Mouse (Mus musculus): ENCODE results near the gene Sbf1. TPM values are rescaled to one million over a fixed set of nuclear protein-coding genes. Genes with fewer than 3 reads are reported as not detected.

The Sbf1 gene
- 80.6 and 88.7 TPM in 2 replicates for polyA plus RNA-seq (2015; fragmentation: Nextera tagmentation; extraction: Ambion mirVana)

- ATAC-seq: peak; percentile 100
- H3K9me3 ChIP-seq: no peaks in the 10 kb centered on the region
- peak within 1 kb of the TSS; percentile 68 for H3K27ac ChIP-seq
- peak within 1 kb of the TSS; percentile 92 for H3K4me3 ChIP-seq (replicated peaks)
- H3K9ac ChIP-seq (replicated peaks): peak within 1 kb of the TSS; percentile 87
- 0 out of 2 replicates have a peak, but pooled peaks cover 4% of the 10 kb centered on the region for H3K27me3 ChIP-seq
- no peaks in the 10 kb centered on the region for H3K36me3 ChIP-seq
- H3K4me2 ChIP-seq (replicated peaks): peak within 1 kb of the TSS; percentile 89
- peaks cover 37% of the 10 kb centered on the region for H3K4me1 ChIP-seq (replicated peaks)
- under 1% methylated on average over 33 of the region's 37 CpGs for WGBS
Observed at GRCm38 (mm10) chr15:89315190-89315731, at the start of gene Sbf1. Sbf1 (minus strand) TSS chr15:89315311.

GRCm38 (mm10) chr15:89363051-89363450, 47.9 kb upstream of the Sbf1 start:
- Histone ChIP-seq H3K9me3 (no peaks in the 10 kb centered on the region), H3K9ac (replicated peaks) (no peak overlapping the region), H3K27ac (no peak overlapping the region), H3K27me3 (no peaks in the 10 kb centered on the region), H3K4me1 (replicated peaks) (peaks cover 10% of the 10 kb centered on the region), H3K4me2 (replicated peaks) (no peak overlapping the region), H3K4me3 (replicated peaks) (no peak overlapping the region), H3K36me3 (peaks cover 87% of the 10 kb centered on the region)
- WGBS: 97% methylated on average over 7 of the region's 7 CpGs
- ATAC-seq: no peak

- WGBS: 95% methylated on average over 3 of the region's 3 CpGs
- H3K9ac ChIP-seq (replicated peaks): no peak overlapping the region
Observed at GRCm38 (mm10) chr15:89358784-89359183, 43.7 kb upstream of the Sbf1 start.

GRCm38 (mm10) chr15:89356372-89356771, 41.3 kb upstream of the Sbf1 start:
- ATAC-seq: peak; percentile 5; the same call in 1 of the 2 replicates
- peaks cover 43% of the 10 kb centered on the region for H3K4me1 ChIP-seq (replicated peaks)
- peak overlapping the region; percentile 80 for H3K4me2 ChIP-seq (replicated peaks)
- H3K4me3 ChIP-seq (replicated peaks): peak overlapping the region; percentile 66
- H3K36me3 ChIP-seq: peaks cover 46% of the 10 kb centered on the region
- H3K9ac ChIP-seq (replicated peaks): peak overlapping the region; percentile 82
- no peaks in the 10 kb centered on the region for H3K9me3 ChIP-seq
- H3K27ac ChIP-seq: peak overlapping the region; percentile 75; the same call in 1 of the 2 replicates
- under 1% methylated on average over 15 of the region's 15 CpGs for WGBS
- H3K27me3 ChIP-seq: no peaks in the 10 kb centered on the region

More at GRCm38 (mm10) chr15:89358784-89359183, 43.7 kb upstream of the Sbf1 start:
- ATAC-seq: no peak
- Histone ChIP-seq H3K36me3 (peaks cover 46% of the 10 kb centered on the region), H3K4me2 (replicated peaks) (no peak overlapping the region), H3K9me3 (no peaks in the 10 kb centered on the region), H3K4me3 (replicated peaks) (no peak overlapping the region), H3K27me3 (no peaks in the 10 kb centered on the region), H3K4me1 (replicated peaks) (peaks cover 41% of the 10 kb centered on the region), H3K27ac (no peak overlapping the region)

GRCm38 (mm10) chr15:89355241-89356187, 40.4 kb upstream of the Sbf1 start, which contains the start of the genes Lmf2 and Ncaph2:
Lmf2 (minus strand) TSS chr15:89355659.
Ncaph2 (plus strand) TSS chr15:89355719.
- H3K9ac ChIP-seq (replicated peaks): peak within 1 kb of the TSS; percentile 82
- WGBS: under 1% methylated on average over 64 of the region's 64 CpGs
- H3K4me3 ChIP-seq (replicated peaks): peak within 1 kb of the TSS; percentile 66
- H3K27ac ChIP-seq: peak within 1 kb of the TSS; percentile 75
- H3K36me3 ChIP-seq: peaks cover 46% of the 10 kb centered on the region
- peak within 1 kb of the TSS; percentile 80 for H3K4me2 ChIP-seq (replicated peaks)
- peak; percentile 91 for ATAC-seq
- H3K27me3 ChIP-seq: no peaks in the 10 kb centered on the region
- peaks cover 43% of the 10 kb centered on the region for H3K4me1 ChIP-seq (replicated peaks)
- no peaks in the 10 kb centered on the region for H3K9me3 ChIP-seq

- no peaks in the 10 kb centered on the region for H3K9me3 ChIP-seq
- H3K4me1 ChIP-seq (replicated peaks): peaks cover 41% of the 10 kb centered on the region
- peak overlapping the region; percentile 82 for H3K9ac ChIP-seq (replicated peaks)
- H3K27ac ChIP-seq: no peak overlapping the region
- peak overlapping the region; percentile 80 for H3K4me2 ChIP-seq (replicated peaks)
- no peaks in the 10 kb centered on the region for H3K27me3 ChIP-seq
- no peak for ATAC-seq
- peaks cover 43% of the 10 kb centered on the region for H3K36me3 ChIP-seq
- H3K4me3 ChIP-seq (replicated peaks): peak overlapping the region; percentile 66
- WGBS: 88% methylated on average over 7 of the region's 7 CpGs
Observed at GRCm38 (mm10) chr15:89354455-89354854, 39.3 kb upstream of the Sbf1 start.

- Histone ChIP-seq H3K4me3 (replicated peaks) (peak overlapping the region; percentile 66; the same call in 1 of the 2 replicates), H3K27me3 (no peaks in the 10 kb centered on the region), H3K9ac (replicated peaks) (peak overlapping the region; percentile 82; the same call in 1 of the 2 replicates), H3K27ac (no peak overlapping the region), H3K36me3 (peaks cover 42% of the 10 kb centered on the region), H3K9me3 (no peaks in the 10 kb centered on the region), H3K4me2 (replicated peaks) (no peak overlapping the region), H3K4me1 (replicated peaks) (peaks cover 40% of the 10 kb centered on the region)
- 92% methylated on average over 16 of the region's 16 CpGs for WGBS
- no peak for ATAC-seq
Observed at GRCm38 (mm10) chr15:89353837-89354236, 38.7 kb upstream of the Sbf1 start.

GRCm38 (mm10) chr15:89352795-89353194, 37.7 kb upstream of the Sbf1 start:
- Histone ChIP-seq H3K36me3 (peaks cover 42% of the 10 kb centered on the region), H3K27me3 (no peaks in the 10 kb centered on the region), H3K27ac (no peak overlapping the region), H3K4me2 (replicated peaks) (no peak overlapping the region), H3K4me1 (replicated peaks) (peaks cover 31% of the 10 kb centered on the region), H3K9ac (replicated peaks) (no peak overlapping the region), H3K4me3 (replicated peaks) (no peak overlapping the region), H3K9me3 (no peaks in the 10 kb centered on the region)
- WGBS: 96% methylated on average over 12 of the region's 12 CpGs
- ATAC-seq: no peak

GRCm38 (mm10) chr15:89352054-89352453, 36.9 kb upstream of the Sbf1 start:
- Histone ChIP-seq H3K4me1 (replicated peaks) (peaks cover 24% of the 10 kb centered on the region), H3K36me3 (peaks cover 42% of the 10 kb centered on the region)

GRCm38 (mm10) chr15:89351302-89351701, 36.2 kb upstream of the Sbf1 start:
- H3K9me3 ChIP-seq: no peaks in the 10 kb centered on the region
- no peak for ATAC-seq
- H3K4me2 ChIP-seq (replicated peaks): no peak overlapping the region
- H3K4me3 ChIP-seq (replicated peaks): no peak overlapping the region
- no peaks in the 10 kb centered on the region for H3K27me3 ChIP-seq
- WGBS: 90% methylated on average over 15 of the region's 15 CpGs
- H3K36me3 ChIP-seq: peaks cover 42% of the 10 kb centered on the region
- no peak overlapping the region for H3K27ac ChIP-seq
- no peak overlapping the region for H3K9ac ChIP-seq (replicated peaks)
- peaks cover 17% of the 10 kb centered on the region for H3K4me1 ChIP-seq (replicated peaks)

More at GRCm38 (mm10) chr15:89352054-89352453, 36.9 kb upstream of the Sbf1 start:
- H3K4me3 ChIP-seq (replicated peaks): no peak overlapping the region
- H3K27ac ChIP-seq: no peak overlapping the region
- no peak for ATAC-seq
- 94% methylated on average over 14 of the region's 14 CpGs for WGBS
- no peaks in the 10 kb centered on the region for H3K27me3 ChIP-seq
- H3K4me2 ChIP-seq (replicated peaks): no peak overlapping the region
- no peak overlapping the region for H3K9ac ChIP-seq (replicated peaks)
- no peaks in the 10 kb centered on the region for H3K9me3 ChIP-seq

GRCm38 (mm10) chr15:89350447-89350846, 35.3 kb upstream of the Sbf1 start:
- Histone ChIP-seq H3K27ac (no peak overlapping the region), H3K4me3 (replicated peaks) (no peak overlapping the region), H3K9ac (replicated peaks) (no peak overlapping the region), H3K36me3 (peaks cover 42% of the 10 kb centered on the region), H3K4me2 (replicated peaks) (no peak overlapping the region), H3K4me1 (replicated peaks) (peaks cover 14% of the 10 kb centered on the region), H3K27me3 (no peaks in the 10 kb centered on the region), H3K9me3 (no peaks in the 10 kb centered on the region)
- 90% methylated on average over 5 of the region's 5 CpGs for WGBS
- no peak for ATAC-seq

GRCm38 (mm10) chr15:89343325-89343724, 28.2 kb upstream of the Sbf1 start:
- WGBS: 87% methylated on average over 3 of the region's 3 CpGs

More at GRCm38 (mm10) chr15:89343325-89343724, 28.2 kb upstream of the Sbf1 start:
- H3K27ac ChIP-seq: no peak overlapping the region
- H3K9me3 ChIP-seq: no peaks in the 10 kb centered on the region
- H3K4me3 ChIP-seq (replicated peaks): no peak overlapping the region
- ATAC-seq: no peak
- no peaks in the 10 kb centered on the region for H3K36me3 ChIP-seq
- no peaks in the 10 kb centered on the region for H3K27me3 ChIP-seq
- H3K9ac ChIP-seq (replicated peaks): no peak overlapping the region
- no peak overlapping the region for H3K4me2 ChIP-seq (replicated peaks)
- no peaks in the 10 kb centered on the region for H3K4me1 ChIP-seq (replicated peaks)

All from midbrain, embryonic 13.5 days (tissue).